Mouse (Mus musculus) testis, postnatal 10 days (tissue): ENCODE results near the gene Tcaim.
"Not testable (repeated sequence)": the region's sequence is repeated elsewhere in the genome, so short reads cannot be mapped to it uniquely, and the experiment has no call there.

Experiments
- DNase-seq: peaks from one replicate; pipeline ENCODE4 v3.0.0; 2021; ENCODE audit warnings: low spot score

Gene Tcaim

DNA sequence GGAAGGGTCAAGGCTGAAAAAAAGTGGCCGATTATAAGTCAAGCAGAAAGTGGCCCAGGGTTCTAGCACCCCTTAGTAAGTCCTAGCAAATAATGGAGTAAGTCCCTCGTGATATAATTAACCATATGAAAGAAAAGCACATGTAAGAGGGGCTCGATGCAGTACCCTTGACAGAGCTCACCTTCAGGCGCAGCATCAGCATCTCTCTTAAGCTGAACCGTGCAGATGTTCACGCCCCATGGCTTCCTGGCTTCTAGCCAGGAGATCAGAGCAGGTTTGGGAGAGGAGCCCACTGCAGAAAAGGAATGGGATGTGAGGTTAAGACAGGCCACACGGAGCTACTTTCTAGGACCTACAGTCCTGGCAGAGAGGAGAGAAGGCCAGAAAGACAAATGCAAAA, 49.2 kb downstream of the Tcaim start:
- no peak for DNase-seq

- not testable (repeated sequence) for DNase-seq
Measured at GRCm38 (mm10) chr9:122855141-122855540, 49.8 kb downstream of the Tcaim start.

DNA sequence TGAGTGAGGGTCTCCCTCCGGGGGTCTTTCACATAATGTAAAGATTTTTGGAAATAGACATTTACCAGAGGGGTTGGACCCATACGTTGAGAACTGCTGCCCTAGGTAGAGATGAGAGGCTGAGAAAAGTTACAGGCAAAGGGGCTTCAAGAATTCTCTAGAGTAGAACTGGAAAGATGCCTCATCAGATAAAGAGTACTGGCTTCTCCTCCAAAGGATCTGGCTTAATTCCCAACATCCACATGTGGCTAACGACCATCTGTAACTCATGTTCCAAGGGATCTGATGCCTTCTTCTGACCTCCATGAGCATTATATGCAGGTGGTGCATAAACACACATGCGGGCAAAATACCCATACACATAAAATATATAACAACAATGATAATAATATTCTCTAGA, 50.3 kb downstream of the Tcaim start:
- no peak for DNase-seq

DNA sequence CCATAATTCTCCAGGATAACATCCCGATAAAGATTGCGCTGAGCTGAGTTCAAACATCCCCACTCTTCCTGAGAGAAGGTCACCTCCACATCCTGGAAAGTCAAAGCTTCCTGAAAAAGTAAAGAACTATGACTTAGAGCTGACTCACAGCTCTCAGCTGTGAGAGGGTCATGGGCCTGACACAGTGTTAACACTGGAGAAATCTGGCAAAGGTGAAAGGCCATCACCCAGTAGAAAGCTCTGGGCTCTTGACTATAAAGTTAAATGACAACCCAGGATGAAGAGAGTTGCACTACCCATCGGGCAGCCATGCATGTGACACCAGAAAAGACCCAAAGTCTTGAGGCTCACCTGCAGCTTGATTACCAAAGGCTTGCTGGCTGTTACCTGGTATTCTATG, 51.4 kb downstream of the Tcaim start:
- no peak for DNase-seq

DNA sequence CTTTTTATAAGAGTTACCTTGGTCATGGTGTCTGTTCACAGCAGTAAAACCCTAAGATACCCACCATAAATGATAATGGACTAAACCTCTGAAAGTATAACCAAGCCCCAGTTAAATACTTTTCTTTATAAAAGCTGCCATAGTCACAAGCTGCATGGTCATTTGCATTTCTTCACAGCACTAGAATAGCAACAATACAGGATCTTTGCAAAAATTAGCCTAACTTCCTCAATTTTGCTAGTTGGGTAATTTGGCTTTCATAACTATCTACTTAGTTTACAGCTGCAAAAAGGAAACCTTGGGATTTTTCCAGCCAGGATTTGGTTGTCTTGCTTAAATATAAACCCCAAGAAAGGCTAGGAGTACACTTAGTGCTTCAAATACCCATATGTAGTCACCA, 55.4 kb downstream of the Tcaim start:
- DNase-seq: no peak

- DNase-seq: no peak
Measured at GRCm38 (mm10) chr9:122863731-122864130, 58.4 kb downstream of the Tcaim start.

DNA sequence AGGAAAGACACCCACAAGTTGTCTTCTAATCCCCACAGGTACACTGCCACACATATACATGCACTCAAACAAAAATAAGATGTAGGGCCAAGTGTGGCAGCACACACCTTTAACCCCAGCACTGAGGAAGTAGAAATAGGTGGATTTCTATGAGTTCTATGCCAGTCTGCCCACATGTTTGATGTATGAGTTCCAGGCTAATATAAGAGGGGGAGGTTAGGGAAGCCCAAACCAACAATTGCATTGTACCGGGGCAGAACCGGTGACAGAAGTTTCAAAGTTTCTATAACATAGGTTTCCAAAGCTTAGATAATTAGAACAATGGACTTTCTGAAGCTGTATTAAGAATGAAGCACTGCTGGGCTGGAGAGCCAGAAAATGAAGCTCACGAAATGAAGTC, 59.5 kb downstream of the Tcaim start:
- no peak for DNase-seq

DNA sequence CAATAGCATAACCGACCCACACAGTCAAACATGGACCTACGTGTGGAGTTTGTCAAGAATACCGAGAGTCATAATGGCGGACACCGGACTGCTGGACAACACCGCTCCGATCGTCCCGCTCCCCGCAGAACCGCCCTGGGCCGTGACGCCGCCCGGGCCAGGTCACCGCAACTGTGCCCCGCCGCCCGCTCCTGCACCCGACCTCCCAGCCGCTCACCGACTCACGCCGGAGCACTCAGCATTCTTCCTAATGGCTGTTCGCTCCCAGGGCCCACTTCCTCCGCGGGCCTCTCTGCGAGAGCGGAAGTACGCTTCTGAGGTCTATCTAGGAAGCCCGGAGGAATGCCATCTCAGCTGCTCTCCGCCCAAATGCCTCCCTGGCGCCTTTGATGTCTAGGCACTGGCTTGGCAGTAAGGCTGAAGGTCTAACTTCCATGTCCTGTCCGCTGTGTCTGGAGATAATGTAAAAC, 60.4 kb downstream of the Tcaim start, which contains the start of gene Zfp445:
TSS of gene Zfp445 (minus strand) at position 310 of the 470 bp plus-strand sequence.
- DNase-seq: peak; percentile 76

GRCm38 (mm10) chr9:122866192-122866591, 60.9 kb downstream of the Tcaim start:
- DNase-seq: no peak

GRCm38 (mm10) chr9:122872595-122872994, 67.3 kb downstream of the Tcaim start:
- DNase-seq: no peak

DNA sequence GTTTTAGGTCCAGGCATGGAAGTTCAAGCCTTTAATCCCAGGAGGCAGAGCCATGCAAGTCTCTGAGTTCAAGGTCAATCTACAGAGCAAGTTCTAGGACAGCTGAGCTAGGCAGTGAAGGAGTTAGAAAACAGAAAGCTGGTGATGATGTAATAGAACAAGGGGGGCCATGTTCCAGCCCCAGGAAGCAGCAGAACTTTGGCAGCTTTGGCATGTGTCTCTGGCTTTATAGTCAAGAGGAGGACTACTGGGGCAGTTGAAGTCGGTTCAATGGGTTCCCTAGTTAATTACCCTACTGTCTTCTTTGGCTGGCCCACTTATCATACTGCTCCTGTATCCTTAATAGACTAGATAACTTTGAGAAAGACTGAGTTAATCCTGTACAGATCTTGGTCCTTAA, 69.3 kb downstream of the Tcaim start:
- no peak for DNase-seq

GRCm38 (mm10) chr9:122875145-122875544, 69.8 kb downstream of the Tcaim start:
- DNase-seq: no peak

- no peak for DNase-seq
Measured at GRCm38 (mm10) chr9:122885385-122885784, 80.0 kb downstream of the Tcaim start, which contains the start of gene Zkscan7. Gene Zkscan7 (plus strand): TSS chr9:122885685.
